Mouse (Mus musculus) olfactory bulb, adult 2 months (tissue): ENCODE results near the gene Fibp. TPM values are rescaled to one million over a fixed set of nuclear protein-coding genes. Genes with fewer than 3 reads are reported as not detected.

Experiments used
- H3K27ac ChIP-seq: fragments of 200-500 bp; 2 replicates; pipeline ENCODE4 v1.5.1; 2012; ENCODE audit warnings: low read depth, low read length; ENCODE audit not compliant: insufficient read depth
- H3K4me1 ChIP-seq: fragments of 200-500 bp; 2 replicates; pipeline ENCODE4 v1.6.1; 2012; ENCODE audit warnings: low read length; ENCODE audit not compliant: control insufficient read depth, insufficient read depth
- H3K4me3 ChIP-seq: fragments of 200-500 bp; 2 replicates; pipeline ENCODE4 v1.5.1; 2012; ENCODE audit warnings: mild to moderate bottlenecking, low read depth, low read length, moderate library complexity; ENCODE audit not compliant: insufficient read depth
- CTCF ChIP-seq: fragments of 200-500 bp; IDR thresholded peaks from 2 replicates; pipeline ENCODE4 v1.5.1; 2012; ENCODE audit warnings: low read depth, mild to moderate bottlenecking, low read length, moderate library complexity; ENCODE audit not compliant: insufficient read depth
- POLR2A ChIP-seq: fragments of 200-500 bp; IDR thresholded peaks from 2 replicates; pipeline ENCODE4 v1.6.1; 2012; ENCODE audit warnings: mild to moderate bottlenecking, low read depth, low read length, moderate library complexity; ENCODE audit not compliant: insufficient read depth
- WGBS: fragments of 180-500 bp; shearing (Covaris S2); methylation state at CpG from one replicate; pipeline ENCODE4 v1.1.7; 2018; 5-methylcytosine and 5-hydroxymethylcytosine counted together
- polyA plus RNA-seq: library from polyadenylated mRNA; stranded (reverse); fragments of >200 nt; gene quantifications from 2 replicates; pipeline ENCODE4 v1.2.4, GENCODE M21; 2012; ENCODE audit warnings: low replicate concordance; ENCODE audit not compliant: missing spikeins, insufficient read depth, insufficient read length

The Fibp gene
- polyA plus RNA-seq, 1 experiment = not detected

DNA sequence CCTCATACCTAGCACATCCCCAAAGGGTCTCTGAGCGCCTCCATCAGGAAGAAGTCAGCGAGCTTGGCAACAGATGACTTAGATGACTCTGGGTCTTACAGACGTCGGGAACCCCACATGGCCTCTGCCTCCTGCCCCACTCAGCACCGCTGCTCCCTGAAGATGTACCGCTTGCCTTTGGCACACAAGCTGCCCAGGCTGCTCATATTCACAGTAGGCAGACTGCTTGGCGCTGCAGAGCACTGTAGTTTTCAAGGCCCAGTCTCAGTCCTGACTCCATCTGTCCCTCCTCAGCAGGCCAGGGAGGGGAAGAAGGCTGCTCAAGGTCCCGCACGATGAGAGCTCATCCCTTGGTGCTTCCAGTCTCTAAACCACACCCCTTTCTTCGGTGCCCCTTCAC, 38.1 kb upstream of the Fibp start:
- Histone ChIP-seq H3K4me1 (peaks cover 36% of the 10 kb centered on the region), H3K27ac (no peak overlapping the region), H3K4me3 (no peak overlapping the region)
- WGBS = 75% methylated on average over 10 of the region's 10 CpGs
- TF ChIP-seq CTCF = no peak
- no peak for TF ChIP-seq POLR2A

DNA sequence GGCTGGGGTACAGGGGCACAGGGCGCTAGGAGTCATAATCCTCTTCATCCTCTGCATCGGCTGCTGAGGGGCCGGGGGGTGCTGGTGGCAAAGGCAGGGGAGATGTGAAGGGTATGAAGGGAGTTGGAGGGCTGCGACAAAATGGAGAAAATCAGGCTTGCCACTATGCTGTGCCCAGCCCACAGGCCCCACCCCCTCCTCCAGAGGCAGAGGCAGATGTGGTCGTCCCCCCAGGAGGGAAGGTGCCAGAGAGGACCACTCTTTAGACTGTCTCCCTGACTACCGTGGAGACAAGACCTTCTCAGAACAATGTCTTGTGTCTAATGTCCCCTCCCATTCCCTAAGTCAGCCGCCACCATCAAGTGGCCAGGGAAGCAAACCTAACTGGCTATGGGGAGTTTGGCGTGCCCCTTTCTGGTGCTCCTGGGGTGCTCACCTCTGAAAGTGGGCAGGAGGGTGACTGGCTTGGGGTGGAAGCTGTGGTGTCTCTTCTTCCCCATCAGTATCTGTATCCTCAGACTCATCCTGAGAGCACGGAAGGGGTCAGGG, 37.4 kb upstream of the Fibp start:
- Histone ChIP-seq H3K4me1 (peaks cover 36% of the 10 kb centered on the region), H3K27ac (no peak overlapping the region), H3K4me3 (no peak overlapping the region)
- 70% methylated on average over 9 of the region's 9 CpGs for WGBS
- TF ChIP-seq POLR2A = no peak
- TF ChIP-seq CTCF = no peak

- H3K4me1 ChIP-seq = peaks cover 36% of the 10 kb centered on the region
- no peak overlapping the region for H3K27ac ChIP-seq
- 61% methylated on average over 12 of the region's 12 CpGs for WGBS
- H3K4me3 ChIP-seq = peak overlapping the region; percentile 90
- no peak for TF ChIP-seq POLR2A
- TF ChIP-seq CTCF = no peak
Measured at GRCm38 (mm10) chr19:5423561-5423960, 36.9 kb upstream of the Fibp start.

- H3K4me1 ChIP-seq = peaks cover 36% of the 10 kb centered on the region
- TF ChIP-seq POLR2A = 0 out of 2 replicates have a peak, but pooled peaks have one; percentile 9
- no peak for TF ChIP-seq CTCF
- 2% methylated on average over 43 of the region's 48 CpGs for WGBS
Measured at GRCm38 (mm10) chr19:5424092-5424781, 36.2 kb upstream of the Fibp start.

GRCm38 (mm10) chr19:5424782-5425741, 35.4 kb upstream of the Fibp start, which contains the start of the genes Drap1 and AI837181:
Drap1 (minus strand) TSS chr19:5424979.
AI837181 (plus strand) TSS chr19:5425144.
- peaks cover 42% of the 10 kb centered on the region for H3K4me1 ChIP-seq
- TF ChIP-seq CTCF (no peak), POLR2A (peak; percentile 34; the same call in 1 of the 2 replicates)
- H3K27ac ChIP-seq = peak within 1 kb of the TSS; percentile 93
- WGBS = 1% methylated on average over 80 of the region's 87 CpGs
- H3K4me3 ChIP-seq = peak within 1 kb of the TSS; percentile 99

More at GRCm38 (mm10) chr19:5424092-5424781, 36.2 kb upstream of the Fibp start:
- H3K4me3 ChIP-seq = peak overlapping the region; percentile 90
- 0 out of 2 replicates have a peak overlapping the region, but pooled peaks have one; percentile 27 for H3K27ac ChIP-seq

DNA sequence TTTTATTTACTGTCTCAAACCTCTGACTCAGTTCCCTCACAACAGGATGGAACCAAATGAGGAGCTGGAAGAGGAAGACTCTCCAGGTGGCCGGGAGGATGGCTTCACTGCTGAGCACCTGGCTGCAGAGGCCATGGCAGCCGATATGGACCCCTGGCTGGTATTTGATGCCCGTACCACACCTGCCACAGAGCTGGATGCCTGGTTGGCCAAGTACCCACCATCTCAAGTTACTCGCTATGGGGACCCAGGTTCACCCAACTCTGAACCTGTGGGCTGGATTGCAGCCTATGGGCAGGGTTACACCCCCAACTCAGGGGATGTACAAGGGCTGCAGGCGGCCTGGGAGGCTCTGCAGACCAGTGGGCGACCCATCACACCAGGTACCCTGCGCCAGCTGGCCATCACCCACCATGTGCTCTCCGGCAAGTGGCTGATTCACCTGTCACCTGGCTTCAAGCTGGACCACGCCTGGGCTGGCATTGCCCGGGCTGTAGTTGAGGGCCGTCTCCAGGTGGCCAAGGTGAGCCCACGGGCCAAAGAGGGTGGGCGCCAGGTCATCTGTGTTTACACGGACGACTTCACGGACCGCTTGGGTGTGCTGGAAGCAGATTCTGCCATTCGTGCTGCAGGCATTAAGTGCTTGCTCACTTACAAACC, 34.4 kb upstream of the Fibp start:
- Histone ChIP-seq H3K27ac (no peak overlapping the region; the same call in 1 of the 2 replicates), H3K4me1 (peaks cover 42% of the 10 kb centered on the region), H3K4me3 (peak overlapping the region; percentile 99)
- no peak for TF ChIP-seq POLR2A
- TF ChIP-seq CTCF = no peak
- 84% methylated on average over 18 of the region's 18 CpGs for WGBS

DNA sequence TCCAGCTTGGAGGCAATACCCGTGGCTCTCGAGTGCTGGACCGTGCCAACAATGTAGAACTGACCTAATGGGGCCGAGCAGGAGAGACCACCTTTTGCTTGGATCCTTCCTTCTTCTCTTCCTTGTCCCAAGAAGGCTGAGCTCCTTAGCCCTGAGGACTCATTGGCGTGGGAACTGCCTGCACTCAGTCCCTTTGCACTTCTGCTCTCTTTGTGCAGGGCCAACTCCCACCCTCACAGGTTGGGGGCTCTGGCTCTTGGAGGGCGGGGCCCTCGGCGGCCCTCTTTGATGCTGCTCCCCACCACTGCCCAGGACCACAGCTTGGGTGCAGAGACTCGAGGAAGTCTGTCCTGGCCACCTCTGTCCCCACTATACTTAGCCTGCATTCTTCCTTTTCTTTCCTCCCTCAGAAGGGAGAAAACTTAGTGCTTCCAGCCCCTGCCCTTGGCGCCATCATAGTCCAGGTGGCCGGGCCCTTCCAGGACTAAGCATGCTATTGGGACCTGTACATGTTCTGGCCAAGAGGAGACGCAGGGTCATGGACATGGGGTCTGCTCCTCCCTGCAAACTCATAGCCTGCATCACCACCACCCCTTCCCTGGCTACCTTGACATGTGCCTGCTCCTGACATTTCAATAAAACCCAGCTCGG, 33.6 kb upstream of the Fibp start:
- peaks cover 42% of the 10 kb centered on the region for H3K4me1 ChIP-seq

DNA sequence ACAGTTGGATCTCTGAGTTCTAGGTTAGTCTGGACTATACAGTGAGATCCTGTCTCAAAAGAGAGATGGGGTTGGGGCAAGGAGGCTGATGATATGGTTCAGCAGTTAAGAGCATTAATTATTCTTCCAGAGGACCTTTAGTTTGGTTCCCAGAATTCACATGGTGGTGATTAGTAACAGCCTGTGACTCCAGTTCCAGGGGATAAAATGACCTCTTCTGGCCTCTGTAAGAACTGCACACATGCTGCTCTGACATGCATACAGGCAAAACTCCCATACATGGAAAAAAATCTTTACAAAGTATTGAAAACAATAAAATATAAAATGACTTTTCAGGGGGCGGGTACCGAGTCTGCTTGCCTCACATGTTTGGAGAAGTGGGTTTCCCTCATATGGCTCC, 32.3 kb upstream of the Fibp start:
- Histone ChIP-seq H3K4me3 (no peak overlapping the region), H3K4me1 (peaks cover 35% of the 10 kb centered on the region), H3K27ac (no peak overlapping the region)
- 88% methylated on average over 2 of the region's 2 CpGs for WGBS
- TF ChIP-seq CTCF = no peak
- TF ChIP-seq POLR2A = no peak

More for the DNA sequence above, 33.6 kb upstream of the Fibp start:
- Histone ChIP-seq H3K27ac (no peak overlapping the region), H3K4me3 (no peak overlapping the region)
- TF ChIP-seq POLR2A (no peak), CTCF (no peak)
- 91% methylated on average over 13 of the region's 13 CpGs for WGBS
